Comparison of ENCODE assay signal across 25 mouse cellular contexts in genomic region chr2:59620601-59621000, GRCm38 (mm10). TPM values are rescaled to one million over a fixed set of nuclear protein-coding genes. Genes with fewer than 3 reads are reported as not detected.
A peak's percentile ranks its signal among the peaks of the same experiment; 100 is the strongest.
DNase-seq lines count a peak whose midpoint lies in the region; ATAC-seq and TF ChIP-seq lines count a peak whose summit lies in the region.
"Had no signal": no experiment of that assay in that cellular context is flagged by ENCODE, and none has a peak within 500 bp of the region (broad histone marks: within the 10 kb centered on the region; RNA-seq: fewer than 3 reads in every experiment).

No protein-coding gene starts in this region.

- TF ChIP-seq POLR2A in lung, adult 2 months (IDR thresholded peaks at IDR 0.05; ENCODE audit: borderline replicate concordance, extremely low read depth, low read depth, low read length) = no peak

- TF ChIP-seq EP300 in lung, postnatal 0 days (IDR thresholded peaks at IDR 0.05) = no peak

- no peak for DNase-seq in lung, postnatal 0 days (ENCODE audit: low spot score)
- DNase-seq in lung, adult 2 months = no peak
- peak; percentile 69 for DNase-seq in ES-CJ7 (ENCODE audit: low read depth, low spot score)
- peak; percentile 46 for DNase-seq in ZHBTc4 (ENCODE audit: low read depth, low spot score)
- no peak for DNase-seq in left cerebral cortex, adult 11 months (ENCODE audit: low spot score)
- no peak for DNase-seq in right cerebral cortex, adult 18-20 months
- DNase-seq: adrenal gland, adult 8-10 months; adrenal gland, postnatal 25 days; cerebellum, adult 11-12 months; cerebellum, adult 8-10 months; cerebellum, postnatal 10 days; cerebellum, postnatal 36 days; embryo, embryonic 11 days; forebrain, postnatal 0 days; gastrocnemius, adult 2 months; gastrocnemius, postnatal 14 days; heart, adult 11 months had no signal

- peaks cover 6% of the 10 kb centered on the region; the same call in 1 of the 2 replicates for H3K4me1 ChIP-seq in lung, postnatal 0 days (ENCODE audit: insufficient read depth, low read depth, low read length)
- peaks cover 12% of the 10 kb centered on the region for H3K4me1 ChIP-seq in lung, adult 2 months (ENCODE audit: control insufficient read depth, insufficient read depth, low read length)
- H3K4me1 ChIP-seq: forebrain, embryonic 12.5 days; hindbrain, embryonic 13.5 days had no signal

- no peaks in the 10 kb centered on the region for H3K27me3 ChIP-seq in lung, postnatal 0 days (replicated peaks; ENCODE audit: insufficient read depth, low read length)
- H3K27me3 ChIP-seq: embryonic facial prominence, embryonic 13.5 days; forebrain, embryonic 12.5 days; hindbrain, embryonic 13.5 days; intestine, embryonic 15.5 days had no signal

- no peak overlapping the region for H3K27ac ChIP-seq in lung, postnatal 0 days (ENCODE audit: low read length)
- H3K27ac ChIP-seq: embryonic facial prominence, embryonic 10.5 days; embryonic facial prominence, embryonic 13.5 days; forebrain, embryonic 12.5 days; gastrocnemius, adult 2 months; hindbrain, embryonic 13.5 days; intestine, embryonic 15.5 days had no signal

- H3K9ac ChIP-seq in lung, postnatal 0 days (replicated peaks; ENCODE audit: low read depth) = no peak overlapping the region
- H3K9ac ChIP-seq: embryonic facial prominence, embryonic 13.5 days; forebrain, embryonic 12.5 days; forebrain, postnatal 0 days; hindbrain, embryonic 13.5 days; intestine, embryonic 15.5 days had no signal

- H3K4me2 ChIP-seq in lung, postnatal 0 days (replicated peaks; ENCODE audit: low read depth, low read length) = no peak overlapping the region
- H3K4me2 ChIP-seq: embryonic facial prominence, embryonic 13.5 days; forebrain, embryonic 12.5 days; heart, embryonic 11.5 days; hindbrain, embryonic 13.5 days; intestine, embryonic 15.5 days had no signal

- no peak overlapping the region for H3K4me3 ChIP-seq in lung, postnatal 0 days (ENCODE audit: low read depth, low read length)
- H3K4me3 ChIP-seq in lung, adult 2 months (replicated peaks; ENCODE audit: extremely low read depth, low read depth, low read length) = no peak overlapping the region
- H3K4me3 ChIP-seq: embryonic facial prominence, embryonic 10.5 days; embryonic facial prominence, embryonic 13.5 days; erythroblast, embryonic 14.5 days; forebrain, embryonic 12.5 days; gastrocnemius, adult 2 months; hindbrain, embryonic 13.5 days; intestine, embryonic 15.5 days had no signal

- 0 out of 2 replicates have a peak, but pooled peaks have one; percentile 6 for TF ChIP-seq CTCF in lung, postnatal 0 days (IDR thresholded peaks at IDR 0.05)
- no peak for TF ChIP-seq CTCF in lung, adult 2 months (IDR thresholded peaks at IDR 0.05; ENCODE audit: insufficient read depth, low read length)

- H3K9me3 ChIP-seq in lung, postnatal 0 days (ENCODE audit: low read length) = no peaks in the 10 kb centered on the region
- H3K9me3 ChIP-seq: embryonic facial prominence, embryonic 10.5 days; embryonic facial prominence, embryonic 13.5 days; forebrain, embryonic 12.5 days; hindbrain, embryonic 13.5 days; intestine, embryonic 15.5 days had no signal

- no peaks in the 10 kb centered on the region for H3K36me3 ChIP-seq in lung, postnatal 0 days (ENCODE audit: insufficient read depth, low read length)
- H3K36me3 ChIP-seq: embryonic facial prominence, embryonic 13.5 days; forebrain, embryonic 12.5 days; hindbrain, embryonic 13.5 days; intestine, embryonic 15.5 days had no signal

- WGBS in lung, postnatal 0 days = 86% methylated on average over 5 of the region's 5 CpGs
- 85% methylated on average over 5 of the region's 5 CpGs for WGBS in lung, adult 2 months

- ATAC-seq in lung, postnatal 0 days = no peak
- ATAC-seq: forebrain, postnatal 0 days; hindbrain, embryonic 16.5 days; intestine, embryonic 15.5 days had no signal

RNA-seq across cellular contexts. Expression of gene Tanc1, which starts 8.8 kb away (rescaled TPM):
- 20.9 and 24.0 TPM in 2 replicates for polyA plus RNA-seq in lung, postnatal 0 days (2015; fragmentation: Nextera tagmentation; extraction: Ambion mirVana)
- polyA plus RNA-seq in lung, adult 2 months (2012; rRNA removed) = 24.5 and 29.0 TPM in 2 replicates

Comparison
In these comparisons a context has a peak if more than half of its experiments do, and no peak if none do; other contexts are left out.
1. DNase-seq: peak in ES-CJ7 (single experiment) and ZHBTc4 (single experiment); none in lung, postnatal 0 days (single experiment), lung, adult 2 months (single experiment), left cerebral cortex, adult 11 months (single experiment) and right cerebral cortex, adult 18-20 months (single experiment).